Mouse (Mus musculus) cerebellum, adult 2 months (tissue): ENCODE measurements around the gene Dlgap1.

Experiments used
- CTCF ChIP-seq: fragments of 200-500 bp; IDR thresholded peaks from 2 replicates; pipeline ENCODE4 v1.5.1; 2011; ENCODE audit warnings: low read depth, mild to moderate bottlenecking, control low read depth, low read length, moderate library complexity, borderline replicate concordance; ENCODE audit not compliant: insufficient read depth
- POLR2A ChIP-seq: fragments of 200-500 bp; IDR thresholded peaks from 2 replicates; pipeline ENCODE4 v1.6.1; 2011; ENCODE audit warnings: low read length, control low read depth, borderline replicate concordance; ENCODE audit not compliant: insufficient read depth

GRCm38 (mm10) chr17:70661382-70661781 lies 692.5 kb downstream of the Dlgap1 start:
- TF ChIP-seq CTCF (no peak), POLR2A (no peak)
